Mouse (Mus musculus) kidney, embryonic 15.5 days (tissue): ENCODE measurements around the gene Gm7970. TPM values are rescaled to one million over a fixed set of nuclear protein-coding genes. Genes with fewer than 3 reads are reported as not detected.
"Not testable (repeated sequence)": the region's sequence is repeated elsewhere in the genome, so short reads cannot be mapped to it uniquely, and the experiment has no call there.

Experiments used
- ATAC-seq: fragments of 200-750 bp; cut with Nextera tagmentation; replicated peaks from 2 replicates; pipeline ENCODE4 v1.8.0; 2017; ENCODE audit warnings: moderate TSS enrichment; ENCODE audit not compliant: low FRiP score
- H3K27ac ChIP-seq: fragments of 300-500 bp; sonication (generic); 2 replicates; pipeline ENCODE4 v1.5.1; 2015; ENCODE audit warnings: mild to moderate bottlenecking, inconsistent platforms
- H3K27me3 ChIP-seq: fragments of 300-500 bp; sonication (generic); 2 replicates; pipeline ENCODE4 v1.6.1; 2015; ENCODE audit warnings: inconsistent platforms
- H3K36me3 ChIP-seq: fragments of 300-500 bp; sonication (generic); 2 replicates; pipeline ENCODE4 v1.6.1; 2015; ENCODE audit warnings: inconsistent platforms
- H3K4me1 ChIP-seq: fragments of 300-500 bp; sonication (generic); 2 replicates; pipeline ENCODE4 v1.6.1; 2015; ENCODE audit warnings: inconsistent platforms
- H3K4me2 ChIP-seq: fragments of 300-500 bp; sonication (generic); 2 replicates; pipeline ENCODE4 v1.6.1; 2015; ENCODE audit warnings: moderate library complexity, mild to moderate bottlenecking, inconsistent platforms
- H3K4me3 ChIP-seq: fragments of 300-500 bp; sonication (generic); replicated peaks from 2 replicates; pipeline ENCODE4 v1.5.1; 2015; ENCODE audit warnings: mild to moderate bottlenecking, inconsistent platforms
- H3K9ac ChIP-seq: fragments of 300-500 bp; sonication (generic); 2 replicates; pipeline ENCODE4 v1.6.1; 2015; ENCODE audit warnings: mild to moderate bottlenecking, inconsistent platforms
- H3K9me3 ChIP-seq: fragments of 300-500 bp; sonication (generic); replicated peaks from 2 replicates; pipeline ENCODE4 v1.6.1; 2016; ENCODE audit warnings: inconsistent platforms
- WGBS: fragments of 180-500 bp; shearing (Covaris S2); methylation state at CpG from one replicate; pipeline ENCODE4 v1.1.7; 2015; ENCODE audit warnings: mixed read lengths; 5-methylcytosine and 5-hydroxymethylcytosine counted together
- polyA plus RNA-seq: library from polyadenylated mRNA; unstranded; fragments of >200 nt; fragmentation: Nextera tagmentation; extraction: Ambion mirVana; gene quantifications from 2 replicates; pipeline ENCODE4 v1.2.1, GENCODE M21; 2015

Gm7970 gene
- polyA plus RNA-seq, result not detected in 2 replicates

- no CpG with 5 or more reads among the region's 2 CpGs for whole genome bisulfite sequencing
- not testable (repeated sequence) for H3K4me2 ChIP-seq, H3K4me1 ChIP-seq, ATAC-seq, H3K36me3 ChIP-seq, H3K9ac ChIP-seq, H3K9me3 ChIP-seq, H3K4me3 ChIP-seq, H3K27me3 ChIP-seq, H3K27ac ChIP-seq
Observed at GRCm38 (mm10) chr14:41555483-41555882, at the start of gene Gm7970. TSS of gene Gm7970 (minus strand) at chr14:41555583.

DNA sequence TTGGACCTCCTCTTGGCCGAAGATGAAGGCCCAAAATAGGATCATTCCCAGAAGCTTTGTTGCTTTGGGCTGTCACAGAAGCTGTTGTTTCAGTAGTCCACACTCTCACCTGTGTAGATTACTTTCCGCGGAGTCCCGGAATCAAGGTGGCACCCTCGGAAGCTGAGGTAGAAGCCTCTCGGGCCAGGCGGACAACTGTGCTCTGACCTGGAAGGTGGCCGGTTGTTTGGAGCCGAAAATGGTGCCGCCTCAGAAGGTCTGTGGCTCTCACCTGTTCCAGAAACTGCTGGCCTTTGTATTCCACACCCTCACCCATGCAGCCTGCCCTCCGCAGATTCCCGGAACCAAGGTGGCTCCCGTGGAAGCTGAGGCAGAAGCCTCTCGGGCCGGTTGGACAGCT is 45.6 kb upstream of the Gm7970 start:
- H3K27me3 ChIP-seq, H3K4me1 ChIP-seq, H3K9ac ChIP-seq, H3K4me2 ChIP-seq, H3K27ac ChIP-seq, H3K4me3 ChIP-seq, H3K9me3 ChIP-seq, ATAC-seq, H3K36me3 ChIP-seq: not testable (repeated sequence)
- 93% methylated on average over 15 of the region's 15 CpGs for WGBS

GRCm38 (mm10) chr14:41586346-41586745 is 31.0 kb upstream of the Gm7970 start:
- 66% methylated on average over 1 of the region's 1 CpGs for WGBS
- not testable (repeated sequence) for H3K9me3 ChIP-seq

DNA sequence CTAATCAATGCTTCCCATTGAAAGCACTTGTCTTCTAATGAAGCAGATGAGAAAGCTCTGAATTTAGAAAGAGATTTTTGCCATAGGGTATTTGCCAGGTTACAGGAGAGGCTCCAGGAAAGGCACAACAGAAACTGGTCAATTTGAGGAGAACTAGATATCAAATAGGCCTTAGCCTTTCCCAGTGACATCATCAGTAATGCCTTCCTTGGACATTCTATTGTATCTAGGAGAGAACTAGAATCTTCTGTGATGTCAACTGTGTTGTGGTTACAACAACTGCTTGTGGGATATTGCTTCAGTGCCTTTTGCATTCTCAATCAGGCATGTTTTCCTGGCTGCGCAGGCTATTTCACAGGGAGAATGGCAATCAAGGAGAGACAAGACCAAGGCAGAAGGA is 17.5 kb upstream of the Gm7970 start, which contains the start of gene 1700049E17Rik2:
Gene 1700049E17Rik2 (plus strand): TSS at position 301 of the 400 bp plus-strand sequence.
- H3K27me3 ChIP-seq, H3K4me3 ChIP-seq, H3K9me3 ChIP-seq, H3K4me2 ChIP-seq, H3K4me1 ChIP-seq, H3K9ac ChIP-seq, H3K27ac ChIP-seq, ATAC-seq, H3K36me3 ChIP-seq: not testable (repeated sequence)
- WGBS, result no CpG with 5 or more reads among the region's 1 CpGs

More at GRCm38 (mm10) chr14:41586346-41586745, 31.0 kb upstream of the Gm7970 start:
- not testable (repeated sequence) for H3K36me3 ChIP-seq, H3K4me3 ChIP-seq, H3K27me3 ChIP-seq, H3K27ac ChIP-seq, H3K4me2 ChIP-seq, H3K4me1 ChIP-seq, H3K9ac ChIP-seq, ATAC-seq

- ATAC-seq, H3K4me2 ChIP-seq, H3K4me3 ChIP-seq, H3K27ac ChIP-seq, H3K9me3 ChIP-seq, H3K36me3 ChIP-seq, H3K4me1 ChIP-seq, H3K9ac ChIP-seq, H3K27me3 ChIP-seq: not testable (repeated sequence)
- 69% methylated on average over 1 of the region's 1 CpGs for WGBS
Observed at GRCm38 (mm10) chr14:41524695-41525094, 30.7 kb downstream of the Gm7970 start.

GRCm38 (mm10) chr14:41520683-41521082 is 34.7 kb downstream of the Gm7970 start:
- not testable (repeated sequence) for ATAC-seq, H3K4me3 ChIP-seq, H3K27me3 ChIP-seq, H3K36me3 ChIP-seq, H3K4me1 ChIP-seq, H3K9me3 ChIP-seq, H3K27ac ChIP-seq, H3K4me2 ChIP-seq, H3K9ac ChIP-seq
- WGBS, result 73% methylated on average over 5 of the region's 5 CpGs

Other genes with a start within 250 kb of the Gm7970 start
- gene Gm5798, start 207.0 kb downstream of the Gm7970 start, polyA plus RNA-seq, result not detected in 2 replicates
- not detected in 2 replicates for gene Gm7945, start 169.2 kb downstream of the Gm7970 start, polyA plus RNA-seq
- gene Gm6482, start 147.3 kb downstream of the Gm7970 start, polyA plus RNA-seq, result not detected in 2 replicates
- not detected in 2 replicates for gene Gm7954, start 102.1 kb downstream of the Gm7970 start, polyA plus RNA-seq
- not detected in 2 replicates for gene Gm3486, start 66.1 kb downstream of the Gm7970 start, polyA plus RNA-seq
- not detected in 2 replicates for gene 1700049E17Rik2, start 17.6 kb upstream of the Gm7970 start, polyA plus RNA-seq
- not detected in 2 replicates for gene Gm3072, start 69.0 kb upstream of the Gm7970 start, polyA plus RNA-seq
- not detected in 2 replicates for gene Gm3676, start 90.9 kb upstream of the Gm7970 start, polyA plus RNA-seq
- not detected in 2 replicates for gene Gm8068, start 146.3 kb upstream of the Gm7970 start, polyA plus RNA-seq
- gene Gm7929, start 195.0 kb upstream of the Gm7970 start, polyA plus RNA-seq, result not detected in 2 replicates
- gene Gm47189, start 216.9 kb upstream of the Gm7970 start, polyA plus RNA-seq, result not detected in 2 replicates